Mouse (Mus musculus): Measurements from ENCODE around the gene Capg.

DNA sequence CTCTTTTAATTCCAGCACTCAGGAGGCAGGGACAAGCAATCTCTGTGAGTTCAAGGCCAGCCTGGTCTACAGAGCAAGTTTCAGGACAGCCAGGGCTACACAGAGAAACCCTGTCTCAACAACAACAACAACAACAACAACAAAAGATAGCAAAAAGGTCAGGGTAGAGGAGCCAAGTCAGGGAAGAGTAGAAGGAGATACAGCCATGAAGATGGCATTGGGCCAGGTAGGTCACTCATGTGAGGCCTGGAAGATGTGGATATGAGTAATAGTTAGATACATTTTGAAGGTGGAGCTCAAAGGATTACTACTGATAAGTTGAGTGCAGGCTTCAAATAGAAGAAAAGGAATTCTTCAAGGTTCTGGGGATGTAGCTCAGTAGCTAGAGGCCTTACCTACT, 40.9 kb upstream of the Capg start:
- no peak for TF ChIP-seq CTCF (IDR thresholded peaks at IDR 0.05; ENCODE audit: insufficient read depth, low read length)
- no peak for TF ChIP-seq POLR2A (IDR thresholded peaks at IDR 0.05; ENCODE audit: borderline replicate concordance, extremely low read depth, low read depth, low read length)

Data from lung, adult 2 months (tissue).